Mouse (Mus musculus): ENCODE measurements around the gene Plekhm2. TPM values are rescaled to one million over a fixed set of nuclear protein-coding genes. Genes with fewer than 3 reads are reported as not detected.

Plekhm2 gene
- total RNA-seq, 2 experiments from 2014 or later: 90.7 to 91.7 TPM

DNA sequence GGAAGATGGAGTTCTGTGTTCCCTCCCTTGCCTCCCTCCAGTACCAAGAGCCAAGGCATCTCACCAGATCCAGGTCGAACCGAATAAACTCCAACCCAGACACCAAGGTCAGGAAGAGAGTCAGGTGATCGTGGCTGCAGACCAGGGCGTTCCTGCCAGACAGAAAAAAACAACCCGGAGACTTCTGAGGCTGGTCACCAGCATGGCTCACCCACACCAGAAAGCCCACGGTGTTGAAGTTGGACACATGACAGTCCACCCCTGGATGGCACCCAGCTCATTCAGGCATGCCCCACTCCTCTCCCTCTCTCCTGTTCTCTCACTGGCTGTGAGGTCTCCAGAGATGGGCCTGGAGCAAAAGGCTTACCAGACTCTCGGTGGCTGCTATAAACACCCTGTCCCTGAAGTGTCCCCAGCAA lies 23.3 kb downstream of the Plekhm2 start:
- DNase-seq (ENCODE audit: low spot score in 2 of 2): no peak
- intact Hi-C loops (cut with DNase I): no loop called here

DNA sequence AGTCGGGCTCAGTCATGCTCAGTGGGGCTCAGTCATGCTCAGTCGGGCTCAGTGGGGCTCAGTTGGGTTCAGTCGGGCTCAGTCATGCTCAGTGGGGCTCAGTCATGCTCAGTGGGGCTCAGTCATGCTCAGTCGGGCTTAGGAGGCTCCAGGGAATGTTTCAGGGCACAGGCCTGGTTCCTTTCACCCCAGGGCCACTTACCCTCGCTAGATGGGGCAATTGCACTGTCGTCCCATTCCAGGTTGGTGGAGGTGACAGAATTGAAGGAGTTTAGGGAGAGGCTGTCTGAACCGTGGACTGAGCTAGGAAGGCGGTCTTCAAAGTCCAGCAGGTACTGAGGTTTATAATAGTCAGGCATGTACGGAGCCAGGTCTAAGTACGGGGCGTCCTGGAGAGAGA lies 25.2 kb downstream of the Plekhm2 start:
- intact Hi-C loops (cut with DNase I): no loop called here
- no peak for DNase-seq (ENCODE audit: low spot score in 2 of 2)

- intact Hi-C loops (cut with DNase I): no loop called here
- no peak for DNase-seq (ENCODE audit: low spot score in 2 of 2)
Measured at GRCm38 (mm10) chr4:141636693-141637092, 28.0 kb downstream of the Plekhm2 start.

DNA sequence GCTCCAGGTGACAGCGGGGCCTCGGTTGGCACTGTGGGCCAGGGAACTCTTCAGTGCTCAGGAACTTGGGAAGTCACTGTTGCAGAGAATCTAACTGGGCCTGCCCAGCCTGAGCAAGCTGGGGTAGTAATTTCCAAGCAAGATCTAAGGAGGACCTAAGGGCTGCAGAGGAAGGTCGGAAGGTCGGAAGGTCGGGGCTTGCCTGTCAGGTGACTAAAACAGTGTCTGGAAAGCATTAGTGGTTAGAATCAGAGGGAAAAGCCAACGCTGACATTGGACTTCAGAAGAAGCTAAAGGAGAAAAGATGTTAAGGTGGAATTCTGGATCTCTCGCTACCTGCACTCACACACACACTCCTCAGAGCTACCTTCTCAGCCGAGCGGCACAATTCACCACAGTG lies 28.7 kb downstream of the Plekhm2 start:
- intact Hi-C loops (cut with DNase I): no loop called here
- no peak for DNase-seq (ENCODE audit: low spot score in 2 of 2)

GRCm38 (mm10) chr4:141632111-141632873 lies 32.4 kb downstream of the Plekhm2 start:
- intact Hi-C loops (cut with DNase I): no loop called here
- no peak for DNase-seq (ENCODE audit: low spot score in 2 of 2)

DNA sequence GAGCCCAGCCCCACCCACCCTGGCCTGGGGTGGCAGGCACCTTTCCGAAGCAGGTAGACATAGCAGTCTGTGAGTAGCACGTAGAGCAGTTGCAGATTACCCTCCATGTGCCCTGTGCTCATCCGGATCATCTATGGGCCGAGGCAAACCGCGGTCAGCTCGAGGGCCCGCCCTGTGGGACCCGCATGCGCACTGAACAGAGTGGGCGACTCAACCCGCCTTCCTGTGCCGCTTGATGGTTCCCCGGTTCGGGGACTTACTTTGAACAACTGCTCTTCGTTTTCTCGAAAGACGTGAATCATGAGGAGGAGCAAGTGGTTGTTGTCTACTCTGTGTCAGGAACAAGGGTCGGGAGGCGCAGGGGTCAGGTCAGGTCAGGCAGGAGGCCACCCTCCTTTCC lies 33.4 kb downstream of the Plekhm2 start:
- intact Hi-C loops (cut with DNase I): no loop called here

DNA sequence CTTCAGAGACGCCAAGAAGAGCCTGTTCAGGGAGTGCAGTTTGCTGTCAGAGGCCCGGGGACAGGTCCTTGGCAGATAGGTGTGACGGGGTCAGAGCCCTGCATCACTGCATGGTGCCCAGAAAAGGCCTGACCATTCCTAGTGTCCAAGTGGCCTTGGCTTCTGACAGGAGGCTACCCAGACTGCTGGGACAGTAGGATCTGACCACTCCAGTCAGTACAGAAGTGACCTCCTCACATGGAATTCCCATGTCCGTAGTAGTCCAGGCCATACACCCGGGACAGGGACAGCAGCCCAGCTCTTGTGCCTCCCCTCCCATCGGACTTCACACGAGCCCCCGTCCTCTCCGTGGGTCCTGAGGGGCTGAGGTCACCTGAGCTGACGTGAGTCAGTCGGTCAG lies 34.7 kb downstream of the Plekhm2 start:
- intact Hi-C loops (cut with DNase I): no loop called here
- DNase-seq (ENCODE audit: low spot score in 2 of 2): no peak

More for the DNA sequence above, 33.4 kb downstream of the Plekhm2 start:
- no peak for DNase-seq (ENCODE audit: low spot score in 2 of 2)

DNA sequence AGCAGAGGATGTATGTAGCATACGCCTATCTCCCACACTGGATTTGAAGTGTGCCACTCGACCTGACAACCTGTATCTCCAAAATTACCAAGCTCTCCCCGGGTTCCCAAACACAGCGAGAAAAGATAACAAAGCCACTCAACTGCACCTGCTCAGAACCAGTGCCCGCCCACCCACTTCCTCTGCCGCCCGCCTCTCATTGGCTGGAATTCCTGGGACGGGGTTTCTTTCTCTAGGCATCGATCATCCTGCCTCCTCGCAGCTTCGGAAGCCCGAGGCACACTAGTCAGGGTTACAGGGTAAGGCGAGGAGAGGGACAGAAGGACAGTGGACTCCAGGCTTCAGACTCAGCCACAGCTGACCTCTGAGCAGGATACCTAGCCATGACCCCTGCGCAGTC lies 36.0 kb downstream of the Plekhm2 start:
- intact Hi-C loops (cut with DNase I): no loop called here
- no peak for DNase-seq (ENCODE audit: low spot score in 2 of 2)

DNA sequence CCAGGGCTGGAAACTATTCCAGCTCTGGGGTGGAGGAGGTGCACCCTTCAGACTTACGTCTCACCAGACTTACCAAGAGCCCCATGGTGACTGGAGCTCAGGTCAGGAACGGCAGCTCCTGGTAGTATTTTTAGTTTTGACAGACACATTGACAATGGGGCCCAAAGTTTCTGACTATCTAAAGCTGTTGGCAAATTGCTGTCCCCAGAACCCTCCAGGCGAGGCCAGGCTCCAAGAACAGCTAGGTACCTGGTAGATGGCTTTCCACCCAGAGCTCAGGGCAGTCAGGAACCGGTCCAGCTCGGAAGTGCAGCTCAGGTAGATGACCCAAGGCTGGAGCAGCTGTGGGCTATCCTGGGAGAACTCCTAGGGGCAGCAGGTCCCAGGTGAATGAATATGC lies 37.2 kb downstream of the Plekhm2 start:
- DNase-seq (ENCODE audit: low spot score in 2 of 2): no peak
- intact Hi-C loops (cut with DNase I): no loop called here

DNA sequence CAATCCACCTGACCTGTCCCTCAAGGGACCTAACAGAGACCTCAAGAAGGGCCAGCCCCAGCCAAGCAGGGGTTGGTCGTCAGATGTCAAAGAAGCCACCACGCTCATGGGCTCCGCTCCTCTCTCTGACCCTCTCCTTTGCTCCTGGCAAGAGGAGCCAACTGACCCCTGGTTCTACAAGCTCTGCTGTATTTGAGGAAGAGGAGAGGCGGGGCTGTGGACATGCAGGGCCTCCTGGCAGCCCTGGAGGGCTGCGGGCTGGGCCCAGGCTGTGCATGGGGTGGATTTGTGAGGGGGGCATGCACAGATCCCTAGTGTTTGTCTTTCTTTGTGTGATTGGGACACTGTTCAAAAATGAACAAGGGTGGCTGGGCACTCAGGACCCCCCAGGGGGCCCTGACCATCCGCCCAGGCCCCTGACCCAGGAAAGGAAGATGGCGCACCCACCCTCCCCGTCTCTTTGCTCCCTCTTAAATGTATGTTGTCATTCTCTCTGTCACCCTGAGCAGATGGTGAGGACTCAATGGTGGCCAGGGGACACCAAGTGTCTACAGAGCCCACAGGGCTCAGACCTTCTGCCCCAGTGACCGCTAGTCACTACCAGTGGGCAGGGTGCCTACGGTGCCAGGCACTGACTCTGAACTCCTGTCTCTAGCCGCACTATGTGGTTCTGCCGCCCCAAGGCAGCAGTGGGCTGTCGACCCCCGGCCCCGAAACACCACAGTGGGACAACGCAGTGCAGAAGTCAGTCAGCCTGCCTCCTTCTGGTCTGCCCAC lies 38.7 kb downstream of the Plekhm2 start:
- intact Hi-C loops (cut with DNase I): no loop called here
- no peak for DNase-seq (ENCODE audit: low spot score in 2 of 2)

- intact Hi-C loops (cut with DNase I): no loop called here
- no peak for DNase-seq (ENCODE audit: low spot score in 2 of 2)
Measured at GRCm38 (mm10) chr4:141624983-141625773, 39.5 kb downstream of the Plekhm2 start.

- intact Hi-C loops (cut with DNase I): no loop called here
- DNase-seq (ENCODE audit: low spot score in 2 of 2): no peak
Measured at GRCm38 (mm10) chr4:141624134-141624533, 40.6 kb downstream of the Plekhm2 start.

- DNase-seq (ENCODE audit: low spot score in 2 of 2): no peak
- intact Hi-C loops (cut with DNase I): no loop called here
Measured at GRCm38 (mm10) chr4:141623666-141624065, 41.0 kb downstream of the Plekhm2 start, which contains the start of gene Slc25a34. Gene Slc25a34, minus strand, starts transcription at chr4:141623821.

DNA sequence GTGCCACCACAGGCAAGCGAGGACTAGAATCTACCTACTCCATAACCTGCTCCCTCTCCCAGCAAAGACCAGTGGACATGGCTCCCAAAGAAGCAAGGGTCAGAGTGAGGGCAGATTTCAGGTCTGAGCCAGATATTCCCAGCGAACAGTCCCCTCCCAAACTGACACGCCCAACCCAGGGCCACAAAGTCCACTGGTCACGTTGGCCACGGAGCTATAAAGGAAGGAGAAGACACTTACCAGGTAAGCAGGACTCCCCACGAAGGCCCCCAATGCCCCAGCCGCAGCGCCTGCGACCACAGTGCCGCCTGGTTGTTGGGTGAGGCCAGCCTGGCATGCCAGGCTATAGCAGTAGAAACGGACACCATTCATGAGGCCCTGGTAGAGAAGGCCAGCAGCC lies 41.7 kb downstream of the Plekhm2 start:
- intact Hi-C loops (cut with DNase I): no loop called here

DNA sequence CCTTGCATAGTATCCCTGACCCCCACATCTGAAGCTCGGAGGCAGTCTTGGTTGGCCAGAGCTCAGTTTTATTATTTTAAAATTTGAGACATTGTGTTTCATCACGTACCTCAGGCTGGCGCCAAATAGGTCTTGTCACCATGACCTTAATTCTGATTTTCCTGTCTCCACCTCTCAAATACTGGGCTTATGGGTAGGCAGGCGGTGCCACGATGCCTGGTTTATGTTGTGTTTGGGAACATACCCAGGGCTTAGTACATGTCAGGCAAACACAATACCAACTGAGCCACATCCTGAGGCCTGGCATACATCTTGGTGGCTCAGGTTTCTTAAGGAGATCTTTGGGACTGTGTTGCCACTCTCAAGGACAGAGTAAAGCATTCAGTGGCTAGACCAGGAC lies 42.1 kb downstream of the Plekhm2 start:
- intact Hi-C loops (cut with DNase I): no loop called here

More for the DNA sequence above, 41.7 kb downstream of the Plekhm2 start:
- no peak for DNase-seq (ENCODE audit: low spot score in 2 of 2)

GRCm38 (mm10) chr4:141622091-141622490 lies 42.6 kb downstream of the Plekhm2 start:
- no peak for DNase-seq (ENCODE audit: low spot score in 2 of 2)
- intact Hi-C loops (cut with DNase I): no loop called here

More for the DNA sequence above, 42.1 kb downstream of the Plekhm2 start:
- no peak for DNase-seq (ENCODE audit: low spot score in 2 of 2)

- DNase-seq (ENCODE audit: low spot score in 2 of 2): no peak
- intact Hi-C loops (cut with DNase I): no loop called here
Measured at GRCm38 (mm10) chr4:141621297-141621696, 43.4 kb downstream of the Plekhm2 start.

DNA sequence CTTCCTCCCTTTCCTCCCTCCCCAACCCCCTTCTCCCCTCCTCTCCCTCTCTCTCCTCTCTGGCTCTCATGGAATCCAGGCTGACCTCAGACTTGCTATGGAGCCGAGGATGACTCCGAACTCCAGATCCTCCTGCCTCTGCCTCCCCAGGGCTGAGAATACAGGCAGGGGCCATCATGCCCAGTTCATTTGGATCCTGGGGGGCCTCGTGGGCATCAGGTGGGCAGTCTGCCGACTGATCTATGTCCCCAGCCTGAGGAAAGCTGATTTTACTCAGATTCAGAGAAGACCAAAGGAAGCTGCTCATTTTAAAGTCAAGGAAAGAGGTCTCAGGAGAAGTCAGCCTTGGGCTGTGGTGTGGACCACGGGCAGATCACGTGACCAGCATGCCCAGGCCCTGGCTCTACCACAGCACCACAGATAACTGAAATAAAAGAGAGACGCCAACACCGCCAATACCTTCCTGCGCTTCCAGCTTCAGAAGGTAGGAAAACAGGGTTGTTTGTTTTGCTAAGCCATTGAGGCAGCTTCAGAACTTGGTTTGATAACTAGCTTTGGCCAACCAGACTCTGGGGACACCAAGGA lies 45.3 kb downstream of the Plekhm2 start:
- intact Hi-C loops (cut with DNase I): no loop called here
- DNase-seq (ENCODE audit: low spot score in 2 of 2): no peak

- intact Hi-C loops (cut with DNase I): no loop called here
- DNase-seq (ENCODE audit: low spot score in 2 of 2): no peak
Measured at GRCm38 (mm10) chr4:141618565-141619243, 46.0 kb downstream of the Plekhm2 start, which contains the start of gene Tmem82. Gene Tmem82, minus strand, starts transcription at chr4:141618633.

Measured in left cerebral cortex, postnatal 36 days (tissue).